Mouse (Mus musculus): ENCODE data around the gene Fbn1. TPM values are rescaled to one million over a fixed set of nuclear protein-coding genes. Genes with fewer than 3 reads are reported as not detected.

The Fbn1 gene
- polyA plus RNA-seq, 1 experiment from 2014 or later, result 4.7 TPM

DNA sequence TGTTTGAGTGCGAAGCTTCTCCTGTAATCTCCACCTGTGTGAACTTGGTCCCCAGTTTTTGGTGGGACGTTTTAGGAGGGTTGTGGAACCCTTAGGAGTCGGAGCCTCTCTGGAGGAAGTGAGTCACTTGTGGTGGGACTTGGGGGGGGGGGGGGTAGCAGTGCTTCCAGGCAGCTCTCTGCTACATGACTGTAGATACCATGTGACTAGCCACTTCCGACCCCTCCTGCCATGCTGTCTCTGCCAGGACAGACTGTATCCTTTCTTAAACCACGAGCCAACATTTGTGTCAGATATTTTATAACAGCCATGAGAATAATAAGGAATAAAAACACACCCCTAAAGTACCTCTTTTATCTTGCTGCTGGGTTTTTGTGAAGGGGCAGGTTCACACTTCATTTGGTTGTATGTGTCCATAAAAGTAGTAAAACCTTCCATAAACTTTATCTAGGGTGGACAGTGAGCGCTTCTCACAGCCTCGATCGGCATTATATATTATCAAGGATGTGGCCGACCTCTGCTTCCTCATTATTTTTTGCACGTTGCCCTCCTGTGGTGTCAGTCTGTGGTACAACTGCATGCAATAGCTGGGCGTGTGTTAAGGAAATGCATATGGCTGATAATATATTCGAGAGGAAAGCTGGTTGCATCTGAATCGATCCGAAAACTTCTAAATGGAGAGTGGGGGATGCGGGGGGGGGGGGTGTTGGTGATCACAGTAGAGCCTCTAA, 51.6 kb downstream of the Fbn1 start:
- DNase-seq (ENCODE audit: low spot score), result peak; percentile 45

DNA sequence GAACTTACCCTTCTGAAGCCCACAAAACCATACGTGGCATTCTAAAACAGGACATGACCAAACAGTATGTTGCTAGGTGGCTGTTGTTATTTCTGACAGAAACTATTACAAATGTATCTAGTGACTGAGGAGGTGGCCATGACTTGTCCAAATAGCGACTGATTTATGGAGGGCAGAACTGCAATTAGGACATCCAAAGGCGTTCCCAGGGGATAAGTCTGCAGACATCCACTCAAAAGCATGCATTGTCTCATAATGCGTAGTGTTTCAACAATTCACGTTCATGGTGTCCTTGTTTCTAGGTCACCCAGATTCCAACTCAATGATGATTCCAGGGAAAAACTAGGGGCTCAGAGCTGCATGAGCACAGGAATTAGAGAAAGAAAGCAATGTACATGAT, 53.0 kb downstream of the Fbn1 start:
- DNase-seq (ENCODE audit: low spot score), result no peak

DNA sequence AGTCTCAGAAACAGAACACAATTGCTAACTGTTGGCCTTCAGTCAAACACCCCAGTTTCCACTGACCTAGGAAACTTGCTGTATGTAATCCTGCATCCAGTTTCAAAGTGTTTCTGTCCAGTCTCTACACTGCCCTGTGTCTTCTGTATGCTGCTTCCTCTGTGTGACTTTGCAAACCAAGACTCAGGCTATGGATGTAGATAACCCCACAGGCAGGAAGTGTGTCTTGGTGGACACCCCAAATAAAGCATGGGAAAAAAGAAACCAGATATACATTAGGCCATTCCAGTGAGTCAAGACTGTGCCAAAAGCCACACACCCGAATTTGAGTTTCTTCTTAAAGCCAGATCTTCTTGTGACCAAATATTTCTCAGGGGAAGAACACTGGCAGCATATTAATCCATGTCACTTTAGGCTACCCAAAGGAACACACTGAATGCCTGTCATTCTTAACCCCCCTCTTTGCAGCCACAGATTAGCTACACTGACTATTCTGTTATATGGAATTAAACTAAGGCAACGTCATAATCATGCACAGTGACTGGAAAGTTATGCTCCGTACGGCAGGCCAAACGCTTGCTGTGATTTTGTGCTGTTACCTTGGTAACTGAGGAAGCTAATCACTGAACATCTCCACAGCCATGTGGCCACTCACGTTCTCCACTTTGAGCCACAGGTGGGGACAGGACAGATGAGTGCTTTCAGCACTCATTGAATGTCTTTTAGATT, 55.3 kb downstream of the Fbn1 start:
- DNase-seq (ENCODE audit: low spot score), result no peak

DNA sequence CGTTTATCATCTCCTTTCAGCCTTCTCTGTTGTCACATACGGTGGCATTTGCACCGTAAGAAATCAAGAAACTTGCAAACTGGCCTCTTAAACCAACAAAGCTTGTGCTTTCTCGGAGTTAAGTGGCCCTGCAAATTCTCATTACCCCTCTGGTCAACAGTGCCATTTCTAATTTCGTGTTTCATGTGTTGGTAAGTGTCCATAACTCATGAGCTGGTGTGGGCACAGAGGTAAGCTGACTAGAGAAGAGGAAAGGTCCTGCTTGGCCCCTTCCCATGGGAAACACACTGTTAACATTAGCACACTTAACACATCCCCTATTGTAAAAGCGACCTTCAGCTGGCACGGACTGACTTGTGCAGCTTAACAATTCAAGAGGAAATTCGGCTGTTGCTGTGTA, 58.4 kb downstream of the Fbn1 start:
- DNase-seq (ENCODE audit: low spot score), result no peak

DNA sequence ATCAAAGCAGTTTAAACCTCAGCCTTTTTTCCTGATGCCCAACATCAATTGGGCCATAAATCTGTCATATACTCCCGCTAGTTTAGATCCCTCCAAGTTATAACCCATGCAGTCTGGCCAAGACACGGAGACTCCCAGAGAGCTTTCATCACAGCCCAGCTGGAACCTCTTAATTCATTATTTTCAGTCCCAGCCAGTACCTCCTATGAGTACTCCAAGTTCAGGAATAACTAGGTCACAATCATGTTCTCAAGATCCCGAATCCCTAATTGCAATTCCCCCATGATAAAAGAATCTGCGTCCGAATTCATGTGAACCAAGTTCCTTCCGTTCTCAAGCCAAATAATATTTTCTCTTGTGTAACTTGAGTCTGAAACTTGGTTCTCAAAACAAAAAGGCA, 58.9 kb downstream of the Fbn1 start:
- DNase-seq (ENCODE audit: low spot score), result no peak

DNA sequence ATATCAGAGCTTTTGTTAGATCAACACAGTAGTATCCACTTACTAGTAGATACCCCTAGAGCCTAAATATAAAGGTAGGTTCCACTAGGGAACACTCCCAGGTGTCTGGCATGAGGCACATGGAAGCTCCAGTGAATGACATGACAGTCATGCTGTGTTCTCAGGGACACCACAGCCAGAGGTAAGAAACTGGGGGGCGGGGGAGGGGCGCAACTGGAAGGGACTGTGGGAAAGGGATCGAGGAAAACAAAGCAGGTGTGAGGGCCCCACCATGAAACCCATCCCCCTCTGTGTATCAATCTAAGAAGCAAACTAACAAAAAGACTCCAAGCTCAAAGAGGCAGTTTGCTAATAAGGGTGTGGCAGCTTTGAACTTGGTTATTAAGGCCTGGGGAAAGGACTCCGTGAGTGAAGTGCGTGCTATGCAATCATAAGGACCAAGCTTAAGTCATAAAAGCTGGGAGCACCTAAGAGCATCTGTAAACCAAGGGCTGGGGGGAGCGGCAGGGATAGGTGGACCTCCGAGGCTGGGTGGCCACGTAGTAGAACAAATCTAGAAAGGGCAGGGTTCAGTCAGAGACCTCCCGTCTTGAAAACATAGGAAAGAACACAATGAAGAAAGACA, 60.4 kb downstream of the Fbn1 start:
- no peak for DNase-seq (ENCODE audit: low spot score)

DNA sequence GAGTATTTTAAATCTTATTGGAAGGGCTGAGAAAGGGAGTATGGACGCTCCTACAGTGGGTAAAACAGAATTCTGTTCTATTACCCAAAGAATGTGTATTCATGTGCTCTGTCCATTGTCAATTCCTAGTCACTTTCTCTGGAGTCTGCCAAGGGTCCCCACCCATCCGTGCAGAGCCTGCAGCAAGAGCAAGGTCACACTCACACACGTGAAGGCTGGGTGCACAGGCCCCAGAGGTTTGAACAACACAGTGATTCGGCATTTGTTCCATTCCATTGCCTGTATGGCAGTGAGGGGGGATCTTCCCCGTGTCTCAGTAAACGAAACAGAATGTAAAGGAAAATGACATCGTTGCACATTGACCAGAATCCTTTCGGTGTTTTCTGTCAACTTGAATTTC, 69.4 kb downstream of the Fbn1 start:
- no peak for DNase-seq (ENCODE audit: low spot score)

DNA sequence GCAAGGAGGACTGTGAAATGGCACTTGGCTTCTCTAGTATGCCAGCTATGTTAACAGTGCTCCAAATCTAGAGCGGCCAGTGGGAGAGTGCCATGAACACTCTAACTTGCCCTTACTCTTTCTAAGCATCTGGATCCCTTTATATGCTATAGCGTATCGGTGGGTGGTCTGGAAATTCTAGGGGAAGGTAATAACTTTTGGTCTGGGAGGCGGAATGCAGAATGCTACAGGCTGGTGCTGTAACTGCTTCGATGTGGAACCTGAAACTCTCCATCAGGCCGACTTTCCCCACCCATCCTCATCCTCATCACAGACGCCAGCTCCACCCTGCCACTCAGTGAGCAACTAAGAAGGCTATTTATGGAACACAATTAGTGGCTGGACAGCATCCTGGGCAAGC, 71.6 kb downstream of the Fbn1 start:
- DNase-seq (ENCODE audit: low spot score), result no peak

DNA sequence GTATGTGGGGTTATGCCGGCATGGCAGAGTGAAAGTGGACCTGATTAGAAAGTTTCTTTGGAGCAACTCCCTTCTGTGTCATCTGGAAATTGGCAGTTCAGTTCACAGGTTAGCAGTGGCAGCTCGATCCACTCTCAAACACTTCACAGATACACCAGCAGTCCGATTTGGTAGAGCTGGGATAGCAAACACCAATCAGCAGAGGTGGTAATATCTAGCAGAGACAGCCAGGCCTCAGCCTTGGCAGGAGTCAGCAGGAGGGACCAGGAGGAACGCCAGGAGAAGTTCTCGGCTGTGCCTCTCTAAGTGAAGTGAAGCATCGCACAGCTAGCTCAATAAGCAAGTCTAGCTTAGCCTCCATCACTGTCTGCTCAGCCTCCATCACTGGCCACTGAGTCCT, 74.3 kb downstream of the Fbn1 start:
- no peak for DNase-seq (ENCODE audit: low spot score)

DNA sequence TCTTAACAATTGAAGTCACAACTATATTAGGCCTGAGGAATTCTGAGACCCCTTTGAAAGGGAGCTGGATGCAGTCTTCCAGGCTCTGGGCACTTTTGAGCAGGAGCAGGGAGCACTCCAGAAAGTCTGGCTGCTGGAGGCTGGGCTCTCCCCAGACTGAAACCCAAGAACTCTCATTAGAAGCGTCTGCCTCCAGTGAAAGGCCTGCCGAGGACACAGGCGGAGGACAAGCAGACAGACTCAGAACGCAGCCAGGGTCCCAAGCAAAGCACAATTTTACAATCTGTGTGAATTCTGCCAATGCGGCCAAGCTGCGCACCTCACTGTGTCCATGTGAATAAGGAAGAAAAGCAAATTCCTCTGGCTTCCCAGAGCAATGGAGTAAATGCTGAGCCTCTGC, 76.3 kb downstream of the Fbn1 start:
- no peak for DNase-seq (ENCODE audit: low spot score)

DNA sequence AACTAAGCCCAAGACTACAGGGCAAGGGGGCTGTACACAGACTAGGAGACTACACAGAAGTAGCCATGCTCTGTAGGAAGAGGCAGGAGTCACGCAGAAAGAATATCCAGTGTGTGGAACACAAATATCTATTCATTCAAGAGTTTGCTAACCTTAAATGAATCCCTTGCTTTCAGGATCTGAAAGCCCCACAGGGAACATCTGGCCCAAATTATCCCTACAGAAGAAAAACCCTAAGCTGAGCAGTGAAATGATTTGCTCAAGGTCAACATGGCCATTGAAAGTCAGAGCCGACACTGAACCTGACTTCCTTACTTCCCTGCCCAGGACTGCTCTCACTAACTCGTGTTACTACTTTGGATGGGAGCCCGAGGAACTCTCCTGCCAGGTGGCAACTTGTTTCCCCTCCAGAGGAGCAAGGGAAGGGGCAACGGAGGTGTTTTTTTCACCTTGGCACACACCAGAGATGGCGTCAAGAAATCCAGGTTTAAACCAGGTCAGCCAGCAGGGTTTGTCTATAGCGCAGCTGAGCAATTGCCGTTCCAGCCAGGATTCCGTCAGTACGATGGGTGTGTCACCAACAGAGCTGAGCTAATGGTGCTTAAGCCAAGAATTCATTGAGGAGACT, 78.9 kb downstream of the Fbn1 start:
- DNase-seq (ENCODE audit: low spot score), result no peak

DNA sequence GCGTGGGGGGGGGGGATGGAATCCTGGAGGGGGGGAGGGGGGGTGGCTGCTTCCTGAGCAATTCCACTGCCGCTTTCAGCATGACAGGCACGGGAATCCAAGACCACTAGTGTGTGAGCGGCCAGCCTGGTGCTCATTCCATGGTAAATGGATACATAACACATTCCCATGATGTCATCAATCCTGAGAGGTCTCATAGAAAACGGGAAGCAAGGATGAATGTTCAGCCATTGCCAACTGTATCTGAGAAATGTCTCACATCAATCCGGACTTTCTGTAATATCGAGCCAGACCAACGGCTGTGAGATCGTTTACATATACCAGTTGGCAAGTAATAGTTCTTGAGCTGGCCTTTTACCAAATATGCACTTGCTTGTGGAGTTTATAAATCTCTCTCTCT, 87.2 kb downstream of the Fbn1 start:
- DNase-seq (ENCODE audit: low spot score), result no peak

DNA sequence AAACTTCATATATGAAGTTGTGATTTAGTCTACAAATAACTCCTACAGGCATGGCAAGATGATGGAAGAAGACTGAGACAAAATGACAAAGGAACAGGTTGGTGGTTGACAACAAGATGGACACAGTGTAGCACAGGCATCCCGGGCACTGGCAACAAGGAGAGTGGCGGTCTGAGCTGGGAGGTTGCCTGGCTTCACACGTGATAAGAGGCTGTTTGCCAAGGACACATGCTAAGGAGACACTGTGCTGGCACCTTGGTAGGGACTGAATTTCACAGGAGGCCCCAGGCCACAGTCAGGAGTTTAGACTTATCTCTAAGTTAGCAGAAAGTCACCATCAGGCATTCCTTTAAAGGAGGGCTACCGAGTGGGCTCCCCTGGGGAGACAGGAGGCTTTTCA, 88.1 kb downstream of the Fbn1 start:
- no peak for DNase-seq (ENCODE audit: low spot score)

DNA sequence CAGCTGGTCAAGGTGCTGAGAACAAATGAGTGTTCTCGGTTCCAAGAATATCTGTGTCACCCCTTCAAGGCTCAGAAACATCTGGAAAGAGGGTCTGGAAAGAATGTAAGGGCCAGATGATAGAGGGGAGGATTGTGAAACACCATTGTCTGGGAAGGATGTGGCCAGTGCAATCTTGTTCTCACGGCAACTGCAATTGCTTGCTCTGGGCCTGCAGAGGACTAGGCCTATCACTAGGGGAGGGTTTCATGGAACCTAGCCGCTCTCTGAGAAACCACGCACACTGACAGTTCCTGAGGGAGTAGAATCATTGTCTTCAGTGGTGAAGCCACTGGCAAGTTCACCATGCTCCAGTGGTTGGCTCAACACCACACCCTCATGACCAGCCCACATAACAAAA, 89.2 kb downstream of the Fbn1 start:
- DNase-seq (ENCODE audit: low spot score), result no peak

DNA sequence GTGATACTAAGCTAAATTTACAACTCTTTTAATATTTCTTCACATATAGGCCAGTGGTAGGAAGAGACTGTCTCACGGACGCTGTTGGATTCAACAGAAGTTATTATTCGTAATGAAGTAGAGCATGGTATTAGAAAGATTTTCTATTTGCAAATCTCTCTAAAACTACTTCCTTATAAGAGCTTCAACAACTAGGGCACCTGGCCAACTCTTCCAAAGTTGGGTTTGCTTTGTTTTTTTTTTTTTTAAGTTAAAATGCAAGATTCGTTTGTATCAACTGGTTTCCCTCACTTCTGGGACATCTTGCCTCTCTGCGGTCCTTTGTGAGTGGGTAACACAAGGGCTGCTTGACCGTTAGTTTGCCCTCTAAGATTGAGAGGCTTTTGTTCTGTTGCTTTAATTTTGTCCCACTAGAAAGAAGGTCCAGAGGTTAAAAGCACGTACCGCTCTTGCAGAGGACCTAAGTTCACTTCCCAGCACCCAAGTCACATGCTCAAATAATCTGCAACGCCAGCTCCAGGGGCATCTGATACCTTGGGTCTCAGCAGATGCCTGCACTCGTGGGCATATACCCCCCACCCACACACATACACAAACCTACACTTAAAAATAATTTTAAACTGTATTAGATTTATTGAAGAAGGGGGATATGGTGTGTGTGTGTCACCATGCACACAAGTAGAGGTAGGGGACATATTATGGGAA, 91.1 kb downstream of the Fbn1 start:
- no peak for DNase-seq (ENCODE audit: low spot score)

DNA sequence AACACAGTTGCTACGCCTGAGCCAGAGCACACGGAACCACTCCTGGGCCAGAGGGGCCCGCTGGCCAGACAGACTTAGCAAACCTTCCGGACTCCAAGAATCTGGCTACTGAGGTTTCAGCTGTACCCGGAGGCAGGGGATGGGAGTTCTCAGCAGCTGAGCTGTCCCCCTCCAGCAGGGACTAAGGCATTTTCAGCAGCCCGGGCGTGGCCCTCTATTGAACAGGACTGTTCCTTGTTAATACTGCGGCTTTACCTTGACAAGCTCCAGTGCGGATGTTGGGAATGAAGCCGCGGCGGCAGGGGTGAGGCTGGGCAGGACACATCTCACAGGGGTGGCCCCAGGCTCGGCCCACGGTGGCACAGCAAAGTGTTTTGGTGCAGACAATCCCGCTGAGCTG, 95.4 kb downstream of the Fbn1 start:
- no peak for DNase-seq (ENCODE audit: low spot score)

DNA sequence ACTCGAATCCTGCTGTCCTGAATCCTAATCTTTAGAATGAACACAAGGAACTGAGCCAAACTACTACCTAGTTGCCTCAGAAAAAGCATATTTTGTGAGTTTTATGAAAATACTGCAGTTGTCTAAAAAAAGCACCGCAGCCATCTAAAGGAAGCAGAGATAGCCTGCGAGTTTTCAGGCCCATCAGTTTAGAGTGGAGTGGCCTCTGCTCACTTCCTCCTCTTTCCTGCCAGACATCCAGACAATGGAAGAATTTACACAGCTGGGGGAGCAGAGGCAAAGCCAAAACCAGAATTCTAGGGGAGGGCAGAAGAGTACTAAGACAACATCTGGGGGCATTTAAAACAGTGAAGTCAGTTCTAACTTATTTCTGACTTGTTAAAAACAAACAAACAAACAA, 96.0 kb downstream of the Fbn1 start:
- DNase-seq (ENCODE audit: low spot score), result no peak

DNA sequence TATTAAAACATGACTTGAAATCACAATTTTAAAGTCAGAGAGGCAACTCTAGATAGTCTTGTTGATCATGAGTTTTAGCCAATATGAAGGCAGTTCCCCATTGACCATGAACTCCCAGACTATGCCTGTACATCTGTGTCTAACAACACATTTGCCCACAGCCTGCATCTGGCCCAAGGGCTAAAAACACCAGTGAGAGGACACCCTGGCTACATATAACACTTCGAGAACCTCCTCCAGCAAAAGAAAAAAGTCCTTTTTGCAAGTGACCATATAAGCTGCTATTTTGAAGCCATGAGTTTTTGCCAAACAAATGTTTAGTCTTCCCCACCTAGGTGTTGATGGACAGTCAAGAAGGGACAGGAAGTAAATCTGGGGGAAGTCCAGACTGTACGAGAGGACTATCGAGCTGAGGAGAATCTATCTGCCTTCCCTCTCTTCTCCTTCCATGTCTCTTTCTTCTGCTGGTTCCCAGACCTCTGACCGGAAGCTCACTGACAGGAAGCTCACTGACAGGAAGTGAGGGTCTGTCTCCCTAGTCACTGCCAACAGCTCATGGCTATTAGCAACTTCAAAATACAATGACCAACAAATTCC, 103.2 kb downstream of the Fbn1 start:
- DNase-seq (ENCODE audit: low spot score), result no peak

DNA sequence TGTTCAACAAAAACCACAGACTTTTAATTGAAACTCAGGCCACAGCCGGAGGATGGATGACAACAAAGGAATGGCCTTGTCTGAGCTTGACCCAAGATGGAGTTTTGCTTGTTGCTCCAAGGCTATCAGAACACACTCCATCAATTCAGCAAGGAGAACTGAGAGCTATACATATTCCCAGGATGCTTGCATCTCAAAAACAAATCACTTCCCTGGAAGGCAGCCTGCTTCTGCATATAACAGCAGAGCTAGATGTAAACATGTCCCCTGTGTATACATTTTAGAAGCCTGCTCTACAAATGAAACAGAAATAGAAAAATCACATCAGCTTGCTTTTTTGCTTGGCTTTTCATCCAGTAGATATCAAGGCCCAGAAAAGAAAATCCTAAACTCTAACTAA, 105.5 kb downstream of the Fbn1 start:
- DNase-seq (ENCODE audit: low spot score), result no peak

DNA sequence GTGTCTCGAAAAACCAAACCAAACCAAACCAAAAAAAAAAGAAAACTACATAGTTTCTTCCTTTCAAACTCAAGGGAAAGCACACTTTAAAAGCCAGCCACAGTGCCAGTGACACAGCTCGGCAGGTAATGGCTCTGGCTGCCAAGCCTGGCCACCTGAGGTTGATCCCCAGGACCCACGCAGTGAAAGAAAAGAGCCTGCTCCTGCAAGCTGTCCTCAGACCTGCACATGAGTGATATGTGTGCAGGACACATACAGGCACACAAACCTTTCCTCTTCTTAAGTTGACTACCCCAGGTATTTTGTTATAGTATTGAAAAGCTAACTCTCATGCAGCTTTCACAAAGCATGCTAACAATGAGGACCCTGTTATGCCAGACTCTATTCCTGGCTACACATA, 107.7 kb downstream of the Fbn1 start:
- no peak for DNase-seq (ENCODE audit: low spot score)

DNA sequence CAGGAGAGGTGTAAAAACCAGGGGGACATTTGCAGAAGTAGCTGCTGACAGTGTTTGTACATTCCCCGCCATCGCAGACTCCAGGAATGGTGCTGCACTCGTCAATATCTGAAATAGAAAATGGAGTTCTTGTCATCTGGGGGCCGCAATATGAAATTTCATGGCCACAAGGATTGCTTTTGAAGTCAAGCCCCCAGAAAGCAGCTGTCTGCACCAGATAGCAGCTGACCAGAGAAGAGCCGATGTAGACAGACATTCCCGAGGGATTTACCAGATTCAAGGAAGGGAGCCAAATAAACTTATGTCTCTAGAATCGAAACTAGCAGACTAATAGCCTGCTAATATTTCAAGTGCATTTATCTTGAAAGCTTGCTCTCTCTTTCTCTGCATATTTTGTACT, 110.0 kb downstream of the Fbn1 start:
- DNase-seq (ENCODE audit: low spot score), result no peak
